Comparison of ENCODE assay signal across 14 mouse cellular contexts in the genomic region with DNA sequence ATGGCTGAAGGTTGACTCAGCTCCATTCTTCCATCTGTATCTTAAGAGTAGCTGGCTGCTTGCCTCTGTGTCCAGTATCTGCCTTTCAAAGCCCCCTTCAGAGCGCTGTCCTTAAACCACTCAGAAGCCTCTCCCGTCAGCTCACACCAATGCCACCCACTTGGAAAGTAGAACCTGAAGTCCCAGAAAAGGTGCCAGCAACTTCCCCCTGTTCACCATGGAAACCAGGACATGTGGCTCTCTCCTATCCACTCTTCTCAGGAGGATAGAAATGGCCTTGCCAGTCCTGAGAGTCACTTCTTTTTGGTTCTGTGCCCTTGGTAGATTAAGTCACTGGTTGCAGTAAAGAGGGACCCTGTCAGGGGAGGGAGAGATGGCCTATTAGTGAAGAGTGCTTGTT. TPM values are rescaled to one million over a fixed set of nuclear protein-coding genes. Genes with fewer than 3 reads are reported as not detected.
A peak's percentile ranks its signal among the peaks of the same experiment; 100 is the strongest.
DNase-seq lines count a peak whose midpoint lies in the region; ATAC-seq and TF ChIP-seq lines count a peak whose summit lies in the region.
"Had no signal": no experiment of that assay in that cellular context is flagged by ENCODE, and none has a peak within 500 bp of the region (broad histone marks: within the 10 kb centered on the region; RNA-seq: fewer than 3 reads in every experiment).

No protein-coding gene starts in this region.

- peak; percentile 54 to 78 for DNase-seq in adrenal gland, adult (ENCODE audit: inconsistent age in 2 of 2, low spot score in 1 of 2)
- no peak for DNase-seq in adrenal gland, postnatal 36 days
- DNase-seq in forebrain, embryonic 11.5 days (ENCODE audit: low spot score), result no peak
- DNase-seq in left cerebral cortex, adult 2 months (ENCODE audit: extremely low spot score in 1 of 2, low spot score in 2 of 2), result no peak
- no peak for DNase-seq in left cerebral cortex, postnatal 10 days (ENCODE audit: extremely low spot score in 1 of 2, low spot score in 2 of 2)
- no peak for DNase-seq in adipocyte (ENCODE audit: low spot score)
- DNase-seq: gastrocnemius, postnatal 10 days had no signal

- 0 out of 2 replicates have a peak, but pooled peaks have one; percentile 5 for ATAC-seq in forebrain, embryonic 15.5 days (replicated peaks)
- no peak for ATAC-seq in forebrain, embryonic 11.5 days (replicated peaks; ENCODE audit: low FRiP score)

- no peaks in the 10 kb centered on the region for H3K36me3 ChIP-seq in forebrain, embryonic 15.5 days
- H3K36me3 ChIP-seq in forebrain, embryonic 11.5 days (ENCODE audit: control insufficient read depth, insufficient read depth, low read length), result no peaks in the 10 kb centered on the region
- H3K36me3 ChIP-seq: embryonic facial prominence, embryonic 10.5 days; heart, embryonic 12.5 days; midbrain, embryonic 13.5 days had no signal

- no peaks in the 10 kb centered on the region for H3K9me3 ChIP-seq in forebrain, embryonic 15.5 days
- H3K9me3 ChIP-seq in forebrain, embryonic 11.5 days (ENCODE audit: control insufficient read depth, low read length), result no peaks in the 10 kb centered on the region
- H3K9me3 ChIP-seq: embryonic facial prominence, embryonic 10.5 days; heart, embryonic 12.5 days; midbrain, embryonic 13.5 days had no signal

- no peak for TF ChIP-seq POLR2A in cortical plate, adult 2 months (IDR thresholded peaks at IDR 0.05; ENCODE audit: extremely low read depth, insufficient read depth, low read length)

- H3K27me3 ChIP-seq in forebrain, embryonic 15.5 days, result peaks cover 13% of the 10 kb centered on the region
- peaks cover 6% of the 10 kb centered on the region; the same call in 1 of the 2 replicates for H3K27me3 ChIP-seq in forebrain, embryonic 11.5 days (ENCODE audit: control insufficient read depth, insufficient read depth, low read length)

- TF ChIP-seq CTCF in left cerebral cortex, adult 2 months (IDR thresholded peaks at IDR 0.05), result no peak
- TF ChIP-seq CTCF in cortical plate, adult 2 months (IDR thresholded peaks at IDR 0.05; ENCODE audit: extremely low read depth, insufficient read depth, low read length), result no peak

- no peak overlapping the region for H3K4me2 ChIP-seq in forebrain, embryonic 15.5 days (replicated peaks)
- H3K4me2 ChIP-seq in forebrain, embryonic 11.5 days (ENCODE audit: low read depth, low read length, severe bottlenecking), result no peak overlapping the region

- no peak overlapping the region for H3K9ac ChIP-seq in forebrain, embryonic 15.5 days (replicated peaks)
- H3K9ac ChIP-seq in forebrain, embryonic 11.5 days (ENCODE audit: low read length), result no peak overlapping the region
- H3K9ac ChIP-seq: liver, embryonic 14.5 days had no signal

- H3K4me1 ChIP-seq in forebrain, embryonic 15.5 days, result peaks cover 12% of the 10 kb centered on the region
- H3K4me1 ChIP-seq in forebrain, embryonic 11.5 days (replicated peaks; ENCODE audit: control insufficient read depth, insufficient read depth, low read length), result no peaks in the 10 kb centered on the region; the same call in 1 of the 2 replicates
- peaks cover 6% of the 10 kb centered on the region for H3K4me1 ChIP-seq in cortical plate, adult 2 months (ENCODE audit: control insufficient read depth, insufficient read depth, low read length)

- no peak overlapping the region for H3K27ac ChIP-seq in forebrain, embryonic 15.5 days (replicated peaks)
- H3K27ac ChIP-seq in forebrain, embryonic 11.5 days (ENCODE audit: low read depth, low read length), result no peak overlapping the region
- H3K27ac ChIP-seq in left cerebral cortex, adult 2 months, result peak overlapping the region; percentile 38; the same call in 1 of the 2 replicates
- no peak overlapping the region for H3K27ac ChIP-seq in cortical plate, adult 2 months (ENCODE audit: insufficient read depth, low read length)
- H3K27ac ChIP-seq: embryonic facial prominence, embryonic 10.5 days; hindbrain, embryonic 14.5 days; liver, embryonic 14.5 days; midbrain, embryonic 13.5 days had no signal

- WGBS in forebrain, embryonic 15.5 days, result 53% methylated on average over 2 of the region's 2 CpGs
- 53% methylated on average over 2 of the region's 2 CpGs for WGBS in forebrain, embryonic 11.5 days

- intact Hi-C loops in left cerebral cortex, adult 2 months (cut with DNase I), result loop anchor here (1.0 to 5.0 kb wide), 5 partner anchors 59 to 341 kb away; no protein-coding TSS in a partner anchor
- intact Hi-C loops in left cerebral cortex, postnatal 10 days (cut with DNase I), result loop anchor here (1.0 to 10.0 kb wide), 3 partner anchors 63 to 344 kb away; a partner anchor contains a TSS

- H3K4me3 ChIP-seq in forebrain, embryonic 15.5 days, result no peak overlapping the region
- no peak overlapping the region for H3K4me3 ChIP-seq in forebrain, embryonic 11.5 days (ENCODE audit: low read depth, low read length)
- peak overlapping the region; percentile 50 for H3K4me3 ChIP-seq in left cerebral cortex, adult 2 months
- peak overlapping the region; percentile 36 for H3K4me3 ChIP-seq in cortical plate, adult 2 months (ENCODE audit: insufficient read depth, low read length)

RNA-seq across cellular contexts. Expression of a gene that starts 7.5 kb away (rescaled TPM):
- 1,000 to 10,000 TPM; 6,616 to 8,202 TPM for total RNA-seq in adrenal gland, postnatal 36 days (2021)
- polyA plus RNA-seq in forebrain, embryonic 15.5 days (2015; fragmentation: Nextera tagmentation; extraction: Ambion mirVana), result 0.31 and 0.45 TPM in 2 replicates
- polyA plus RNA-seq in forebrain, embryonic 11.5 days (2014; fragmentation: Nextera tagmentation; extraction: Ambion mirVana), result not detected in 2 replicates
- total RNA-seq in left cerebral cortex, adult 2 months (2021), result 1 to 10 TPM; 3.8 to 4.7 TPM
- 1 to 10 TPM; 2.4 to 3.4 TPM for total RNA-seq in left cerebral cortex, postnatal 10 days (2021)
- 8.3 and 9.0 TPM in 2 replicates for polyA plus RNA-seq in cortical plate, adult 2 months (2012; rRNA removed)
- polyA plus RNA-seq: embryonic facial prominence, embryonic 10.5 days; heart, embryonic 12.5 days had no signal

RNA-seq across cellular contexts. Expression of a gene that starts 58.8 kb away (rescaled TPM):
- total RNA-seq in adrenal gland, postnatal 36 days (2021), result 10 to 100 TPM in 1 of 2 experiments, 1 to 10 TPM in 1; 7.5 to 22.3 TPM
- 3.4 and 3.6 TPM in 2 replicates for polyA plus RNA-seq in forebrain, embryonic 15.5 days (2015; fragmentation: Nextera tagmentation; extraction: Ambion mirVana)
- polyA plus RNA-seq in forebrain, embryonic 11.5 days (2014; fragmentation: Nextera tagmentation; extraction: Ambion mirVana), result 0.52 and 1.3 TPM in 2 replicates
- 100 to 1,000 TPM; 151 to 160 TPM for total RNA-seq in left cerebral cortex, adult 2 months (2021)
- total RNA-seq in left cerebral cortex, postnatal 10 days (2021), result 100 to 1,000 TPM; 127 to 132 TPM
- polyA plus RNA-seq in cortical plate, adult 2 months (2012; rRNA removed), result 147 and 154 TPM in 2 replicates

Comparison
In these comparisons a context has a peak if more than half of its experiments do, and no peak if none do; other contexts are left out.
1. DNase-seq: peak in adrenal gland, adult (2 of 2); none in adrenal gland, postnatal 36 days (0 of 2), forebrain, embryonic 11.5 days (single experiment), left cerebral cortex, adult 2 months (0 of 2), left cerebral cortex, postnatal 10 days (0 of 2) and adipocyte (single experiment).
2. H3K4me3 ChIP-seq: peak in left cerebral cortex, adult 2 months (single experiment) and cortical plate, adult 2 months (single experiment); none in forebrain, embryonic 15.5 days (single experiment) and forebrain, embryonic 11.5 days (single experiment).
3. RNA of a gene that starts 7.5 kb away (total RNA-seq): 6,616 to 8,202 TPM in adrenal gland, postnatal 36 days; 3.8 to 4.7 TPM in left cerebral cortex, adult 2 months and 2.4 to 3.4 TPM in left cerebral cortex, postnatal 10 days; every median in the first group is over 1,000 times any median in the second.
4. RNA of a gene that starts 58.8 kb away (total RNA-seq): 151 to 160 TPM in left cerebral cortex, adult 2 months and 127 to 132 TPM in left cerebral cortex, postnatal 10 days; 7.5 to 22.3 TPM in adrenal gland, postnatal 36 days; every median in the first group is over 4 times any median in the second.